Mouse (Mus musculus) lung, postnatal 0 days (tissue): ENCODE results near the gene Zdhhc14.

Experiments
- CTCF ChIP-seq: IDR thresholded peaks from 2 replicates; pipeline ENCODE4 v1.5.1; 2016; ENCODE audit warnings: antibody characterized with exemption, mild to moderate bottlenecking
- EP300 ChIP-seq: IDR thresholded peaks from 2 replicates; pipeline ENCODE4 v1.6.1; 2016; ENCODE audit warnings: antibody characterized with exemption, mild to moderate bottlenecking, control low read depth

GRCm38 (mm10) chr17:5463912-5464311 is 28.4 kb upstream of the Zdhhc14 start:
- TF ChIP-seq CTCF: no peak
- peak; percentile 48 for TF ChIP-seq EP300
